Mouse (Mus musculus): ENCODE data around the gene D16Ertd472e. TPM values are rescaled to one million over a fixed set of nuclear protein-coding genes. Genes with fewer than 3 reads are reported as not detected.

The D16Ertd472e gene
- polyA plus RNA-seq, 1 experiment from 2014 or later: 19.3 TPM

- H3K9me3 ChIP-seq (replicated peaks; ENCODE audit: control insufficient read depth, low read length): no peaks in the 10 kb centered on the region
- H3K36me3 ChIP-seq (replicated peaks; ENCODE audit: control insufficient read depth, insufficient read depth, low read depth, low read length): no peaks in the 10 kb centered on the region; the same call in 1 of the 2 replicates
- H3K27ac ChIP-seq (replicated peaks; ENCODE audit: low read depth, low read length): no peak overlapping the region
- DNase-seq (ENCODE audit: low spot score): no peak
- 88% methylated on average over 15 of the region's 15 CpGs for WGBS
- H3K4me3 ChIP-seq (ENCODE audit: low read depth, low read length): no peak overlapping the region
- H3K4me2 ChIP-seq (ENCODE audit: low read depth, low read length): no peak overlapping the region
- no peaks in the 10 kb centered on the region for H3K4me1 ChIP-seq (ENCODE audit: control insufficient read depth, insufficient read depth, low read length)
- no peaks in the 10 kb centered on the region for H3K27me3 ChIP-seq (ENCODE audit: control insufficient read depth, insufficient read depth, low read length)
- no peak overlapping the region for H3K9ac ChIP-seq (replicated peaks; ENCODE audit: low read length)
- no peak for ATAC-seq (replicated peaks; ENCODE audit: insufficient number of reproducible peaks, low FRiP score, low TSS enrichment, low read depth)
Measured at GRCm38 (mm10) chr16:78563093-78563971, 13.2 kb downstream of the D16Ertd472e start.

- no peak overlapping the region for H3K27ac ChIP-seq (replicated peaks; ENCODE audit: low read depth, low read length)
- DNase-seq (ENCODE audit: low spot score) (no peak), ATAC-seq (replicated peaks; ENCODE audit: insufficient number of reproducible peaks, low FRiP score, low TSS enrichment, low read depth) (no peak)
- no peak overlapping the region for H3K9ac ChIP-seq (replicated peaks; ENCODE audit: low read length)
- no peaks in the 10 kb centered on the region for H3K27me3 ChIP-seq (ENCODE audit: control insufficient read depth, insufficient read depth, low read length)
- no peak overlapping the region for H3K4me3 ChIP-seq (ENCODE audit: low read depth, low read length)
- H3K4me2 ChIP-seq (ENCODE audit: low read depth, low read length): no peak overlapping the region
- WGBS: 90% methylated on average over 5 of the region's 5 CpGs
- H3K36me3 ChIP-seq (replicated peaks; ENCODE audit: control insufficient read depth, insufficient read depth, low read depth, low read length): no peaks in the 10 kb centered on the region; the same call in 1 of the 2 replicates
- H3K9me3 ChIP-seq (replicated peaks; ENCODE audit: control insufficient read depth, low read length): no peaks in the 10 kb centered on the region
- H3K4me1 ChIP-seq (ENCODE audit: control insufficient read depth, insufficient read depth, low read length): no peaks in the 10 kb centered on the region
Measured at GRCm38 (mm10) chr16:78560627-78561026, 15.9 kb downstream of the D16Ertd472e start.

- Histone ChIP-seq H3K27me3 (ENCODE audit: control insufficient read depth, insufficient read depth, low read length) (no peaks in the 10 kb centered on the region), H3K4me1 (ENCODE audit: control insufficient read depth, insufficient read depth, low read length) (no peaks in the 10 kb centered on the region), H3K27ac (replicated peaks; ENCODE audit: low read depth, low read length) (no peak overlapping the region), H3K4me2 (ENCODE audit: low read depth, low read length) (no peak overlapping the region), H3K9ac (replicated peaks; ENCODE audit: low read length) (no peak overlapping the region), H3K36me3 (replicated peaks; ENCODE audit: control insufficient read depth, insufficient read depth, low read depth, low read length) (no peaks in the 10 kb centered on the region; the same call in 1 of the 2 replicates), H3K4me3 (ENCODE audit: low read depth, low read length) (no peak overlapping the region), H3K9me3 (replicated peaks; ENCODE audit: control insufficient read depth, low read length) (no peaks in the 10 kb centered on the region)
- ATAC-seq (replicated peaks; ENCODE audit: insufficient number of reproducible peaks, low FRiP score, low TSS enrichment, low read depth) (no peak), DNase-seq (ENCODE audit: low spot score) (no peak)
- WGBS: 91% methylated on average over 15 of the region's 15 CpGs
Measured at GRCm38 (mm10) chr16:78560063-78560462, 16.4 kb downstream of the D16Ertd472e start.

GRCm38 (mm10) chr16:78557573-78557972 lies 18.9 kb downstream of the D16Ertd472e start:
- Histone ChIP-seq H3K36me3 (replicated peaks; ENCODE audit: control insufficient read depth, insufficient read depth, low read depth, low read length) (no peaks in the 10 kb centered on the region; the same call in 1 of the 2 replicates), H3K9me3 (replicated peaks; ENCODE audit: control insufficient read depth, low read length) (no peaks in the 10 kb centered on the region), H3K4me2 (ENCODE audit: low read depth, low read length) (no peak overlapping the region), H3K9ac (replicated peaks; ENCODE audit: low read length) (no peak overlapping the region), H3K27me3 (ENCODE audit: control insufficient read depth, insufficient read depth, low read length) (no peaks in the 10 kb centered on the region), H3K4me3 (ENCODE audit: low read depth, low read length) (no peak overlapping the region), H3K4me1 (ENCODE audit: control insufficient read depth, insufficient read depth, low read length) (no peaks in the 10 kb centered on the region), H3K27ac (replicated peaks; ENCODE audit: low read depth, low read length) (no peak overlapping the region)
- ATAC-seq (replicated peaks; ENCODE audit: insufficient number of reproducible peaks, low FRiP score, low TSS enrichment, low read depth) (no peak), DNase-seq (ENCODE audit: low spot score) (no peak)
- 98% methylated on average over 4 of the region's 4 CpGs for WGBS

GRCm38 (mm10) chr16:78554911-78555648 lies 21.4 kb downstream of the D16Ertd472e start:
- no peaks in the 10 kb centered on the region for H3K27me3 ChIP-seq (ENCODE audit: control insufficient read depth, insufficient read depth, low read length)
- no peak overlapping the region for H3K4me3 ChIP-seq (ENCODE audit: low read depth, low read length)
- no peak overlapping the region for H3K27ac ChIP-seq (replicated peaks; ENCODE audit: low read depth, low read length)
- H3K4me1 ChIP-seq (ENCODE audit: control insufficient read depth, insufficient read depth, low read length): no peaks in the 10 kb centered on the region
- DNase-seq (ENCODE audit: low spot score): no peak
- no peak for ATAC-seq (replicated peaks; ENCODE audit: insufficient number of reproducible peaks, low FRiP score, low TSS enrichment, low read depth)
- WGBS: 92% methylated on average over 10 of the region's 10 CpGs
- no peaks in the 10 kb centered on the region for H3K9me3 ChIP-seq (replicated peaks; ENCODE audit: control insufficient read depth, low read length)
- no peak overlapping the region for H3K4me2 ChIP-seq (ENCODE audit: low read depth, low read length)
- no peak overlapping the region for H3K9ac ChIP-seq (replicated peaks; ENCODE audit: low read length)
- no peaks in the 10 kb centered on the region; the same call in 1 of the 2 replicates for H3K36me3 ChIP-seq (replicated peaks; ENCODE audit: control insufficient read depth, insufficient read depth, low read depth, low read length)

- ATAC-seq (replicated peaks; ENCODE audit: insufficient number of reproducible peaks, low FRiP score, low TSS enrichment, low read depth) (no peak), DNase-seq (ENCODE audit: low spot score) (no peak)
- H3K9me3 ChIP-seq (replicated peaks; ENCODE audit: control insufficient read depth, low read length): no peaks in the 10 kb centered on the region
- H3K9ac ChIP-seq (replicated peaks; ENCODE audit: low read length): no peak overlapping the region
- H3K4me1 ChIP-seq (ENCODE audit: control insufficient read depth, insufficient read depth, low read length): no peaks in the 10 kb centered on the region
- no peak overlapping the region for H3K4me2 ChIP-seq (ENCODE audit: low read depth, low read length)
- 95% methylated on average over 10 of the region's 10 CpGs for WGBS
- H3K27me3 ChIP-seq (ENCODE audit: control insufficient read depth, insufficient read depth, low read length): no peaks in the 10 kb centered on the region
- no peak overlapping the region for H3K4me3 ChIP-seq (ENCODE audit: low read depth, low read length)
- H3K36me3 ChIP-seq (replicated peaks; ENCODE audit: control insufficient read depth, insufficient read depth, low read depth, low read length): no peaks in the 10 kb centered on the region
- no peak overlapping the region for H3K27ac ChIP-seq (replicated peaks; ENCODE audit: low read depth, low read length)
Measured at GRCm38 (mm10) chr16:78547367-78547766, 29.1 kb downstream of the D16Ertd472e start.

GRCm38 (mm10) chr16:78546529-78546928 lies 30.0 kb downstream of the D16Ertd472e start:
- H3K9ac ChIP-seq (replicated peaks; ENCODE audit: low read length): no peak overlapping the region
- WGBS: 93% methylated on average over 6 of the region's 6 CpGs
- no peaks in the 10 kb centered on the region for H3K36me3 ChIP-seq (replicated peaks; ENCODE audit: control insufficient read depth, insufficient read depth, low read depth, low read length)
- H3K9me3 ChIP-seq (replicated peaks; ENCODE audit: control insufficient read depth, low read length): no peaks in the 10 kb centered on the region
- DNase-seq (ENCODE audit: low spot score): no peak
- no peak overlapping the region for H3K4me2 ChIP-seq (ENCODE audit: low read depth, low read length)
- no peaks in the 10 kb centered on the region for H3K4me1 ChIP-seq (ENCODE audit: control insufficient read depth, insufficient read depth, low read length)
- no peaks in the 10 kb centered on the region for H3K27me3 ChIP-seq (ENCODE audit: control insufficient read depth, insufficient read depth, low read length)
- H3K4me3 ChIP-seq (ENCODE audit: low read depth, low read length): no peak overlapping the region
- ATAC-seq (replicated peaks; ENCODE audit: insufficient number of reproducible peaks, low FRiP score, low TSS enrichment, low read depth): no peak
- H3K27ac ChIP-seq (replicated peaks; ENCODE audit: low read depth, low read length): no peak overlapping the region

Data from embryonic facial prominence, embryonic 11.5 days (tissue).